Mouse (Mus musculus): ENCODE results near the gene Prtn3.

The Prtn3 gene

GRCm38 (mm10) chr10:79909092-79909922 lies 35.0 kb downstream of the Prtn3 start:
- DNase-seq (ENCODE audit: low spot score) = no peak

- DNase-seq (ENCODE audit: low spot score) = no peak
Measured at GRCm38 (mm10) chr10:79910556-79910955, 36.3 kb downstream of the Prtn3 start, which contains the start of gene Gm26602. Gene Gm26602 (plus strand): TSS chr10:79910856.

- DNase-seq (ENCODE audit: low spot score) = no peak
Measured at GRCm38 (mm10) chr10:79912412-79912811, 38.1 kb downstream of the Prtn3 start.

DNA sequence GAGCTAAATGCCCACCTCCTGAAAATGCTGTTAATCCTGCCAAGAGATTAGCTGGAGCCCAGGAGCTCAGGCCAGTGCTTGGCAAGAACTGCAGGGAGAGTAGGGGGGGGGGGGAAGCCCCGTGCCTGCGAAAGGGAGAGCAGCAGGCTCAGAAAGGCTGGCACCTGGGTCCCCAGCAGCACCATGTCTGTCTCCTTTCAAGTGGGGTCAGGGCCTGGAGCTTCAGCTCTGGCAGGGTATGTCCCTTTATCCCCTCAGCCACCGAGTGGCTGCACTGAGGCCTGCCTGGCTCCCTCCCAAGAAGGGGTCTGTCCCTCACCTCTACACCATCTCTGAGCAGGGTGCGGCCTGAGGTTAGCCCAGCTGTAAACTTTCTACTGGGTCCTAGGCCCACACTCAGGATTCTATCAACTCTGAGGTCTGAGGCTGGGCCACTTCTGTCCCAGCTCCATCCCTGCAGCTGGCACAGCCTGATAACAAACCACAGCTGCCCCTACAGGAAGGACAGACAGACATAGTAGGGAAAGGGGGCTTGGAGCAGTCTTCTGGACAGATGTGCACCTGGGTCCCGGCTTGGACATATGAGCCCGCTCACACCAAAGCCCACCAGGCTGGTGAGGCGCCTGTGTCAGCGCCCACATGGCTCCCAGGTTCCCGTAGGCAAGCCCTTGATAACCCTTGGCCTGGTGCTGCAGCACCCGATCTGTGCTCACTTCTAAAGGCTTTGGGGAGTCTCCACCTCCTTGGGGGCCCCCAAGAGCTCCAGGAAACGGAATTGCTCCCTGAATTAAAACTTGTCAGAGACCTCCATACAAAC lies 40.1 kb downstream of the Prtn3 start:
- DNase-seq (ENCODE audit: low spot score) = no peak

DNA sequence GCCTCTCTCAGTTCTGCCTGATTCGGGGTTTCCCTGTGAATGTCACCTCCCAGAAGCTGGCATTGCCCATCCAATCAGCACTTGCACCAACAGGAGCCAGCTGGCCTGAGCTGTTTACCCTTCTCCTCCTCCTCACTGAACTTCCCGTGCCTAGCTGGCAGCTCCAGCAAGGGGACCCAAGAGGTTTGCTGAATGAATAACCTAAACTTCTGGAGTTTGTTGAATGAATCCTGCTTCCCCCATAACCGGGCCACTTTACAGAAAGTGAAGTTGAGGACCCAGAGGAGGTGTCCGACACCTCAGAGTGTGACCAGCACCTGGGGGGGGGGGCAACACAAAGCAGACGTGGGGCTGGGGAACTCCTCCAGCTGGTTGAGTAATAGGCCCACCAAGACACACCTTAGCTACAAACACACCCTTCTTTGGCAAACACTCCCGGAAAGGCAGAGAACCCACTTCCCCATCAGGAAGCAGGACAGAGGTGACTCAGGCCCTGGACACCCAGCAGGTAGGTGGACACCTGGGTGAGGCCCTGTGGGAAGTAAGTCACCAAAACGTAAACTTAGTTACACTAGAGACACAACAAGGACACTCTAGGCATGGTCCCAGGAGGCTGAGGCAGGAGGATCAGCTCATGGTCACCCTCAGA lies 40.8 kb downstream of the Prtn3 start:
- DNase-seq (ENCODE audit: low spot score) = peak; percentile 80

DNA sequence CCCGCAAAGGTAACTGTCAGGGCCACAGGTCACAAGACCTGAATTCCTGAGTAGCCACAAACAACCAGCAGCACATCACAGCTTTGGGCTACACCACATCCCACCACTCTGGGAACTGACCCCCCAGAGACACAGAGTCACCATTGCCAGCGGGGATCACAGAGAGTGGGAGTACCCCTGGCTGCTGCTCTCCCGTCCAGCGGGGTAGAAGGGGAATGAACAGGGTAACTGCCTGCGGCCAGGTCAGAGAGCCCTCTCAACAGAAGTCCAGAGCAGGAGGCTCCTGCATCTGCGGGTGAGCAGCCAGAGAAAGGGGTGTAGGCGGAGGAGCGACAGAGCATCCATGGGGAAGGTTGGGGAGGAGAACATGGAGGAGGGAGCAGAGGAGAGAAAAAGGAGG lies 41.8 kb downstream of the Prtn3 start:
- DNase-seq (ENCODE audit: low spot score) = no peak

- peak; percentile 74 for DNase-seq (ENCODE audit: low spot score)
Measured at GRCm38 (mm10) chr10:79916808-79917531, 42.7 kb downstream of the Prtn3 start, which contains the start of gene Kiss1r. Gene Kiss1r (plus strand): TSS chr10:79916971.

- DNase-seq (ENCODE audit: low spot score) = peak; percentile 3
Measured at GRCm38 (mm10) chr10:79917532-79918100, 43.3 kb downstream of the Prtn3 start.

DNA sequence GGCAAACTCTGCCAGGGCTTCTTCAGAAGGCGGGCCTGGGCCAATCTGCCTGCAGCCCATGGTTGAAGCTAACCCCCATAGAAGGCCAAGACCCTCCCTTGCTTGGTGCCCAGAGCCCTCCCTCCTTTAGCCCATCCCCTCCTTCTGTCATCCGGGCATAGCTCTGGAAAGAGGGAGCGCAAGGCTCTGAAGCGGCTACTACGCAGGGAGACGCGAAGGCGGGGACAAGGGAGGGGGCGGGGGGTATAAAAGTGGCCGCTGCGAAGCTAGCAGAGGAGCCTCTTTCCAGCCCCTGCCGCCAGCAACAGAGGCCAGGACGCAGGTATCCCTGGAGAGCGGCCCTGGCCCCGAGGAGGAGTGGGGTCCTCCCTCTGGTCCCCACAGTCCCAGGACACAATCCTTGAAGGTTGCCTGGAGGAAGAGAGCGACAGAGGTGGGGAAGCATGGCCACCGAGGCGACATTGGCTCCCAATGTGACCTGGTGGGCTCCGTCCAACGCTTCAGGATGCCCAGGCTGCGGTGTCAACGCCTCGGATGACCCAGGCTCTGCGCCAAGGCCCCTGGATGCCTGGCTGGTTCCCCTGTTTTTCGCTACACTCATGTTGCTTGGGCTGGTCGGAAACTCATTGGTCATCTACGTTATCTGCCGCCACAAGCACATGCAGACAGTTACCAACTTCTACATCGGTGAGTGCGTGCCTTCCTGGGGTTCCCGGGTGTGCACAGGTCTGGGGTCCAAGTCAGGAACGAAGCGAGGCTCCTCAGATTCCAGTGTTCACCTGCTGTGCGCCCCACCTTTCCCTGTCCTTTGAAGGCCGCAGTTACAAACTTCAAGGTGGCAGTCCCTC lies 44.2 kb downstream of the Prtn3 start:
- DNase-seq (ENCODE audit: low spot score) = no peak

DNA sequence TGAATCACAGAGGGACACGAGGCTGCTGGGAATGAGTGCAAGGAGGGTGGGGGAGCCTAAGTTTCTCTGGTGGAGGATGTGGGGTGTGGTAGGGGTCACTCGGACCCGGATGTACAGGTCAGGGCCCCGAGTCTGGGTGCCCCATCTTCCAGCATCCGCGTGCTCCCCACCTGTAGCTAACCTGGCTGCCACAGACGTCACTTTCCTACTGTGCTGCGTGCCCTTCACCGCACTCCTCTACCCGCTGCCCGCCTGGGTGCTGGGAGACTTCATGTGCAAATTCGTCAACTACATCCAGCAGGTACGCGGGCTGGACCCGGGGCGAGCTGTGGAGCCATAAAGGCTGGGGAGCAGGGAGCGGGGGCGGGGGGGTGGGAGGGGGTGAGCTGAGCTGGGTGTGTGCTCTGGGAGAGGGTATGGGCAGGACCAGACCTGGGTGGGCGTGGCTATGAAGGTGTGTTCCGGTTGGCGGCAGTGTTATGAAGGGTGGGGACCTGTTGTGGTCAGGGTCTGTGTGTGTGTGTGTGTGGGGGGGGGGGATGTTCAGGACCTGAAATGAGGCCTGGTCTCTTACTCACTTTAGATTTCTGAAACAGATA lies 45.1 kb downstream of the Prtn3 start:
- no peak for DNase-seq (ENCODE audit: low spot score)

DNA sequence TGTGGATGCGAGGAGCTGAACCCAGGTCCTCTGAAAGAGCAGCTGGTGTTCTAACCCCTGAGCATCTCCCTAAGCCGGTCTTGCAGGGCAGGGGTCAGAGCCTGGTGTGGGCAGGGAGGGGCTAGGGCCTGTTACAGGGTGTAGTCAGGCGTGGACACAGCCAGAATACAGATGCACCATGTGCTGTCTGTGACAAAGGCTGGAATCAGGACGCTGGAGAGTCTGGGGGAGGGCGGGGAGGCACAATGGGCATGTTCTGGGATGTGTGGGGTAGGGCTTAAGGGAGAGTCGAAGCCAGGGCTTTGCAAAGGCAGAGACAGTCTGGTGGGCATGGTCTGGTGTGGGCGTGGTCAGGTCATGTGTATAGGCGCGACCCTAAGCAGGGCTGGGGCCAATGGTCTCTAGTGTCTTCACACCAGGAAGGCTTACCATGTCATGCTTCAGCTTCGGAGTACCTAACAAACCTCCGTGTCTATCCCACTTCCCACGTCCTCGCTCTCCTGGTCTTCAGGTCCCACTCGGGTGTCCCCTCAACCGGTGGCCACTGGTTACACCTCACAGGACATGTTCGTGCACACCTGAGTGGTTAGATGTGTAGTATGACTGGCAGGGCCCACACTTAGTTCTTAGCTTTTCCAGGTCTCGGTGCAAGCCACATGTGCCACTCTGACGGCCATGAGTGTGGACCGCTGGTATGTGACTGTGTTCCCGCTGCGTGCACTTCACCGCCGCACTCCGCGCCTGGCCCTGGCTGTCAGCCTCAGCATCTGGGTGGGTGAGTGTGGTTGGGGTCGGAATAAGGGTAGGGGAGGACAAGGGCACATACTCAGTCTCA lies 46.0 kb downstream of the Prtn3 start:
- peak; percentile 3 for DNase-seq (ENCODE audit: low spot score)

- DNase-seq (ENCODE audit: low spot score) = no peak
Measured at GRCm38 (mm10) chr10:79920958-79921535, 46.8 kb downstream of the Prtn3 start, which contains the start of gene R3hdm4. Gene R3hdm4 (minus strand): TSS chr10:79921208.

DNA sequence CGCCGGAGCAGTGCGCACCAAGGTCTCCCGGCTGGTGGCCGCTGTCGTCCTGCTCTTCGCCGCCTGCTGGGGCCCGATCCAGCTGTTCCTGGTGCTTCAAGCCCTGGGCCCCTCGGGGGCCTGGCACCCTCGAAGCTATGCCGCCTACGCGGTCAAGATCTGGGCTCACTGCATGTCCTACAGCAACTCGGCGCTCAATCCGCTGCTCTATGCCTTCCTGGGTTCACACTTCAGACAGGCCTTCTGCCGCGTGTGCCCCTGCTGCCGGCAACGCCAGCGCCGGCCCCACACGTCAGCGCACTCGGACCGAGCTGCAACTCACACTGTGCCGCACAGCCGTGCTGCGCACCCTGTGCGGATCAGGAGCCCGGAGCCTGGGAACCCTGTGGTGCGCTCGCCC lies 47.3 kb downstream of the Prtn3 start:
- DNase-seq (ENCODE audit: low spot score) = no peak

- peak; percentile 91 for DNase-seq (ENCODE audit: low spot score)
Measured at GRCm38 (mm10) chr10:79924998-79925784, 50.9 kb downstream of the Prtn3 start.

DNA sequence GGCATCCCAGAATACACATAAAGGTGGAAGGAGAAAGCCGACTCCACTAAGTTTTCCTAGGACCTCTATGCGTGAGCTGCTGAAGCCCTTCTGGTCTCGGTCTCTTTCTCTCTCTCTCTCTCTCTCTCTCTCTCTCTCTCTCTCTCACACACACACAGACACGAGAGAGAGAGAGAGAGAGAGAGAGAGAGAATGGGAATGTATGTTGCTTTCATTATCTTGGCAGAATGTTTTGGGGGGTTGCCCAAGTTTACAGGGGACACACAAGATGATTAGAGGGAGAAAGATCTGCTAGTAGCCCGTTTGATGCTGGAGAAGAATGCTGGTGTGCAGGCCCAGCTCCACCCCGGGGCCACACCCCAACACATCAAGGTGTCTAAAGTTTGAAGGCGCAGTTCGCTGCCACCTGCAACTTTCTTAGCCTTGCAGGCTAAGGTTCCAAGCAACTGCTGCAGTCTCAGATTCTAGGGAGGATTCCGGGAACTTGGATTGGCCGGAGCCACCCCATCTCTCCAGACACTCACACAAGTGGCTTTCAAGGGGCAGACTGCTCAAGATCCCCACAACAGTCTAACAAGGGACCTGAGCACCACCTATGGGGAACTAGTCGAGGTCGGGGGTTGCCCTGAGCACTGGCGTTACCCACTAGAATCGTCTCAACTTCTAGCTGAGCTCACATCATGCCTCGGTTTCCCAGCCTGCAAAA lies 51.7 kb downstream of the Prtn3 start:
- no peak for DNase-seq (ENCODE audit: low spot score)

- DNase-seq (ENCODE audit: low spot score) = peak; percentile 87
Measured at GRCm38 (mm10) chr10:79926491-79927323, 52.4 kb downstream of the Prtn3 start, which contains the start of gene Arid3a. Gene Arid3a (plus strand): TSS chr10:79927043.

Data from adipocyte (in vitro differentiated cells).